Mouse (Mus musculus) regulatory T cell (primary cell): ENCODE measurements at regions not wholly inside any gene's neighbourhood (a gene's known extent, or its start where the extent isn't known, plus 50 kb on each side); places are given as distances from the start of the nearest gene placed in this dataset.

ENCODE experiments used
- in situ Hi-C: fragments of 300-600 bp; cut with MboI, MseI; formaldehyde crosslinking; loops from one replicate; pipeline ENCODE4 v1.15.1; 2025; ENCODE audit warnings: high pct_unique_total_duplicates

GRCm38 (mm10) chr3:120123155-120123554, 338.9 kb upstream of the Ptbp2 start:
- in situ Hi-C loops, result no loop called here

GRCm38 (mm10) chr3:120083171-120083932, 299.1 kb upstream of the Ptbp2 start:
- in situ Hi-C loops, result no loop called here

GRCm38 (mm10) chr3:120073528-120073927, 289.3 kb upstream of the Ptbp2 start:
- in situ Hi-C loops, result no loop called here

GRCm38 (mm10) chr3:120065714-120066113, 281.4 kb upstream of the Ptbp2 start:
- in situ Hi-C loops, result no loop called here

- in situ Hi-C loops, result no loop called here
Observed at GRCm38 (mm10) chr3:120064854-120065480, 280.7 kb upstream of the Ptbp2 start.

- in situ Hi-C loops, result no loop called here
Observed at GRCm38 (mm10) chr3:120062264-120062663, 278.0 kb upstream of the Ptbp2 start.

- in situ Hi-C loops, result no loop called here
Observed at GRCm38 (mm10) chr3:120059959-120060358, 275.7 kb upstream of the Ptbp2 start.

- in situ Hi-C loops, result no loop called here
Observed at GRCm38 (mm10) chr3:120055216-120056154, 271.2 kb upstream of the Ptbp2 start.

- in situ Hi-C loops, result no loop called here
Observed at GRCm38 (mm10) chr3:120047238-120047637, 263.0 kb upstream of the Ptbp2 start.

- in situ Hi-C loops, result no loop called here
Observed at GRCm38 (mm10) chr3:120037526-120037925, 253.3 kb upstream of the Ptbp2 start.

- in situ Hi-C loops, result no loop called here
Observed at GRCm38 (mm10) chr3:120019826-120020683, 235.8 kb upstream of the Ptbp2 start.

GRCm38 (mm10) chr3:120015376-120015775, 231.1 kb upstream of the Ptbp2 start:
- in situ Hi-C loops, result no loop called here

- in situ Hi-C loops, result no loop called here
Observed at GRCm38 (mm10) chr3:120011861-120012260, 227.6 kb upstream of the Ptbp2 start.

- in situ Hi-C loops, result no loop called here
Observed at GRCm38 (mm10) chr3:120008110-120008509, 223.8 kb upstream of the Ptbp2 start.

- in situ Hi-C loops, result no loop called here
Observed at GRCm38 (mm10) chr3:120004588-120004987, 220.3 kb upstream of the Ptbp2 start.

GRCm38 (mm10) chr3:120000281-120000680, 216.0 kb upstream of the Ptbp2 start:
- in situ Hi-C loops, result no loop called here

- in situ Hi-C loops, result no loop called here
Observed at GRCm38 (mm10) chr3:119996258-119996988, 212.2 kb upstream of the Ptbp2 start.

GRCm38 (mm10) chr3:119995781-119996180, 211.5 kb upstream of the Ptbp2 start:
- in situ Hi-C loops, result no loop called here

- in situ Hi-C loops, result no loop called here
Observed at GRCm38 (mm10) chr3:119987245-119987852, 203.1 kb upstream of the Ptbp2 start.

GRCm38 (mm10) chr3:119977349-119977748, 193.1 kb upstream of the Ptbp2 start:
- in situ Hi-C loops, result no loop called here
